Mouse (Mus musculus): ENCODE data around the gene Scamp1. TPM values are rescaled to one million over a fixed set of nuclear protein-coding genes. Genes with fewer than 3 reads are reported as not detected.

Scamp1 gene
- polyA plus RNA-seq, 1 experiment from 2014 or later = 11.7 TPM

GRCm38 (mm10) chr13:94152836-94153235, 132.8 kb downstream of the Scamp1 start:
- WGBS (ENCODE audit: insufficient replicate concordance) = 86% methylated on average over 10 of the region's 10 CpGs
- H3K36me3 ChIP-seq = no peaks in the 10 kb centered on the region

More at GRCm38 (mm10) chr13:94152836-94153235, 132.8 kb downstream of the Scamp1 start:
- H3K9ac ChIP-seq = no peak overlapping the region
- no peak for ATAC-seq
- H3K4me2 ChIP-seq = no peak overlapping the region
- H3K27ac ChIP-seq = no peak overlapping the region
- H3K4me3 ChIP-seq = no peak overlapping the region
- no peaks in the 10 kb centered on the region for H3K9me3 ChIP-seq (replicated peaks)
- no peaks in the 10 kb centered on the region for H3K27me3 ChIP-seq (replicated peaks)
- H3K4me1 ChIP-seq = no peaks in the 10 kb centered on the region; the same call in 1 of the 2 replicates

Other genes starting within 250 kb of the Scamp1 start
- 7.1 and 8.5 TPM in 2 replicates for gene Lhfpl2, start 228.1 kb downstream of the Scamp1 start, polyA plus RNA-seq (2016; fragmentation: Nextera tagmentation; extraction: Ambion mirVana)
- gene Ap3b1, start 73.1 kb upstream of the Scamp1 start, polyA plus RNA-seq (2016; fragmentation: Nextera tagmentation; extraction: Ambion mirVana) = 25.9 and 27.1 TPM in 2 replicates

Data from liver, embryonic 12.5 days (tissue).